Mouse (Mus musculus): ENCODE data around the gene Tff1. TPM values are rescaled to one million over a fixed set of nuclear protein-coding genes. Genes with fewer than 3 reads are reported as not detected.

Gene Tff1
- total RNA-seq, 2 experiments from 2014 or later: not detected

Other genes with a start within 250 kb of the Tff1 start
- gene Umodl1, start 210.6 kb downstream of the Tff1 start, total RNA-seq (2021): 1 to 10 TPM in 1 of 2 experiments, not detected in 1; 1.1 TPM
- 10 to 100 TPM; 10.0 to 12.7 TPM for gene Abcg1, start 107.6 kb downstream of the Tff1 start, total RNA-seq (2021)
- gene Tff3, start 35.6 kb downstream of the Tff1 start, total RNA-seq (2021): not detected
- not detected for gene Tff2, start 21.0 kb downstream of the Tff1 start, total RNA-seq (2021)
- not detected for gene Tmprss3, start 33.7 kb upstream of the Tff1 start, total RNA-seq (2021)
- gene Ubash3a, start 42.6 kb upstream of the Tff1 start, total RNA-seq (2021): under 1 TPM in 1 of 2 experiments, not detected in 1; 0.07 TPM
- 1 to 10 TPM; 4.8 to 5.2 TPM for gene Rsph1, start 112.1 kb upstream of the Tff1 start, total RNA-seq (2021)
- gene Slc37a1, start 121.5 kb upstream of the Tff1 start, total RNA-seq (2021): 1 to 10 TPM; 7.0 to 9.8 TPM
- 1 to 10 TPM; 3.2 to 3.7 TPM for gene Pde9a, start 220.9 kb upstream of the Tff1 start, total RNA-seq (2021)